Mouse (Mus musculus) neutrophil, adult 5-6 weeks (primary cell): ENCODE data around the gene Rela. TPM values are rescaled to one million over a fixed set of nuclear protein-coding genes. Genes with fewer than 3 reads are reported as not detected.
"Not testable (repeated sequence)": the region's sequence is repeated elsewhere in the genome, so short reads cannot be mapped to it uniquely, and the experiment has no call there.

ENCODE experiments used
- ATAC-seq: fragments of 151-379, 151-347 bp; 2 replicates; pipeline ENCODE4 v1.8.0; 2017; ENCODE audit warnings: mild to moderate bottlenecking, moderate TSS enrichment; ENCODE audit not compliant: insufficient number of reproducible peaks, poor library complexity, low FRiP score, severe bottlenecking; ENCODE audit errors: extremely low read depth
- total RNA-seq: library from RNA; stranded (forward); fragments of 200-1000 nt; gene quantifications from 2 replicates; pipeline ENCODE4 v1.2.3, GENCODE M21; 2017

The Rela gene
- total RNA-seq, 1 experiment from 2014 or later, result 145 TPM

- peak; percentile 38 for ATAC-seq
These were observed 23.9 kb downstream of the Rela start for GRCm38 (mm10) chr19:5660942-5661751.

GRCm38 (mm10) chr19:5662310-5662709, 25.0 kb downstream of the Rela start:
- ATAC-seq, result peak; percentile 52

DNA sequence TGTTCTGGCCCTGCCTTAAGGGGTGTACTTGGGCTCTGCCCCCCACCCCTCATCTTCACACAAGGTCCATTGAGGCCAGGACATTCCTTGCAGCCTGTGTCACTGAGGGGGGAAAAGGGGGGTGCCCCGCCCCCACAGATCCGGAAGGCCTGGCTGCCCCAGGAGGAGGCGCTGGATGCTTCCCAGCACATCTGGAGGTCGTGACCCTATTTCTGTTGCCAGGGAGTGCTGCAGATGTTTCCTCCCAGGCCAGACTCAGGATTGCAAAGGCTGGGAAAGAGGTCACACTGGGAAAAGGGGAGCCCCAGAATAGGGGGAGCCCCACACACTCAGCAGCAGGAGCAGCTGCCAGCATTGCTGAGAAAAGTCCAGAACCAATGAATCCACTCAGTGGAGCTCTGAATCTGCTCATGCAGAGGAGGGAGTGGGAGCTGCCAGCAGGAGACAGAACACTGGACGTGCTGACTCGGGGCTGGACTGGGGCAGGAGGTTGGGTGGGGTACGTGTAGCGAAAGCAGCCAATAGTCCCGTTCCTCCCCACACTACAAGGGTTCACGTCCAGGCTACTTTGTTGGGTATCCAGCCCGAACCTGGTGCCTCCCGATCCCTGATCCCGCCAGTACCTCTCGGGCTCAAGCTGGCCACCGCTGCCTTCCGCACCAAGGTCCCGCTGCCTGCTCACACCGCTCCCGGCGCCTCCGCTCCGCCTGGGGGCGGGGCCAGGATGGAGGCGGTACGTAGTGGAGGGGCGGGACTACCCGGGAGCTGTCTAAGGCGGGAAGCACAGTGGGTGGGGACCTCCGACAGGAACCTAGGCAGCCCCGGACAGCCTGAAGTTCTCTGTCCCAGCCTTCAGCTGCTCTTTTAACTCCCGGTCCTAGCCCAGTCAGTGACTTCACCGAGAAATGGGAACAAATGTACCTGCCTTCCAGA, 26.0 kb downstream of the Rela start, which contains the start of gene Sipa1:
Gene Sipa1 (minus strand): TSS at position 727 of the 933 bp plus-strand sequence.
- peak; percentile 65 for ATAC-seq

- ATAC-seq, result no peak
These were observed 27.5 kb downstream of the Rela start for GRCm38 (mm10) chr19:5664669-5665257.

DNA sequence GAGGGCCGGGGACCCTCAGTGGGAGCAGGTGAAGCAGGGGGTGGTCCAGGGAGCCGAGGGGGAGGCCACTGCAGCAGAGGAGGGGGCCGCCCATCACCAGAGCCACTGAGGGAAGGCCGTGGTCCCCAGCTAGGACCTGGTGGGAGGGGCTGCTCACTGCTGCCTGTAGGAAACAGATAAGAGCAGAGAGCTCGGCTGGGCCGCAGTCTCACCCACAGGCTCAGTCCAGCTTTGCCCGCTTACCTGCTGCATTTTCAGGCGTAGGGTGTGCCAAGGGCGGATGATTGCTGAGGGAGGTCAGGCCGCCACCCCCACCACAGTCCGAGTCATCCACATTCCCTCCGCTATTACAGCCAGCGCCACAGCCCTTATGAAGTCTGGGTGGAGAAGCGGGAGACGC, 28.2 kb downstream of the Rela start:
- no peak for ATAC-seq

DNA sequence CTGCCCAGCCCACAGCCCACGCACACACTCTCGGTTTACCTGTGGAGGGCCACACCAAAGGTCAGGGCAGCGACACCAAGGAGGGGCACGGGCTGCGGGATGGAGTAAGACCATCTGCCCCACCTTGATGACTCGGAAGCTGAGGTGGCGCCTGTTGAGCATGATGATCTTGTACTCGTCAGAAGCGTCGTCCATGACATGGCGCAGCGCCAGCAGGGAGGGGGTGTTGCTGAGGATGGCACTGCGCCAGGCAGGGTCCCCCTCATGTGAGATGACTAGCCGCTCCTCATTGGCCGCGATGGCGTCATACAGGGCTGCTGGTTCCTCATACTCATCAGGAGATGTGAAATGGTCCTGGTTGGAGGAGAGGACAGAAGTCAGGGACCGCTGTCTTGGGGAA, 29.1 kb downstream of the Rela start:
- no peak for ATAC-seq

- ATAC-seq, result no peak
These were observed 31.1 kb downstream of the Rela start for GRCm38 (mm10) chr19:5668372-5668771.

GRCm38 (mm10) chr19:5680432-5680831, 43.1 kb downstream of the Rela start:
- no peak for ATAC-seq

GRCm38 (mm10) chr19:5684236-5684635, 47.0 kb downstream of the Rela start:
- ATAC-seq, result no peak

- ATAC-seq, result no peak
These were observed 47.7 kb downstream of the Rela start for GRCm38 (mm10) chr19:5684985-5685384.

GRCm38 (mm10) chr19:5685431-5685830, 48.1 kb downstream of the Rela start:
- ATAC-seq, result no peak

DNA sequence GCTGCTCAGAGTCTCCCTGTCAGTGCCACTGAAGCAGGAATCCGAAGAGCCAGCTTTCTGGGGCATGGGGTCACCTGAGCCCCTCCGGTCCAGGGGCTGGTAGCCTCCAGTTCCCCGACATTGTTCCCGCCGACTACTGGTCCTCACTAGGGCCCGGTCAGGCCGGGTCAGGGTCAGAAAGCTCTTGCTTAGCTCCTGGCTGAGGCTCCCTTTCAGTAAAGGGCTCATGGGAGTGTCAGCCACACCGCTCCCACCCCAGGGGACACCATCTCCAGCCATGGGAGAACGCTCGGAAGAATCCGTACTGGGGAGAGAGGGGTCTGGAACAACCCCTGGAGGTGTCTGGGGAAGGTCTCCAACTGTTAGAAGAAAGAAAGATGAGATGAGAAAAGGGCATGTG, 48.6 kb downstream of the Rela start:
- ATAC-seq, result no peak

DNA sequence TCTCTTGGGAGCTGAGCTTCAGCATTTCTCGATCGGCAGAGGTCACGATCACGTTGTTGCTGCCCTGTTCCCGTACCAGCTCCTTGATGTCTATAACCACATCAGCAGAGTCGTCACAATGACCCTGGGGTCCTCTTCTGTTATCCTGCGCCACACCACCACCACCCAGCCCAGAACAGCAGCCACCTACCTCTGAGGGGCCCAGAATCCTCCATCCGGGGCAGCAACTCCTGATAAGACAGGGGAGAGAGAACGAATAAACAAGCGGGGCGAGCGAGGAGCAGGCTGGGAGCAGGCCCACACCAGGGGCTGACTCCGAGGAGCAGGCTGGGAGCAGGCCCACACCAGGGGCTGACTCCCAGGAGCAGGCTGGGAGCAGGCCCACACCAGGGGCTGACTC, 49.2 kb downstream of the Rela start:
- ATAC-seq, result no peak

GRCm38 (mm10) chr19:5686954-5687353, 49.7 kb downstream of the Rela start:
- ATAC-seq, result not testable (repeated sequence)

DNA sequence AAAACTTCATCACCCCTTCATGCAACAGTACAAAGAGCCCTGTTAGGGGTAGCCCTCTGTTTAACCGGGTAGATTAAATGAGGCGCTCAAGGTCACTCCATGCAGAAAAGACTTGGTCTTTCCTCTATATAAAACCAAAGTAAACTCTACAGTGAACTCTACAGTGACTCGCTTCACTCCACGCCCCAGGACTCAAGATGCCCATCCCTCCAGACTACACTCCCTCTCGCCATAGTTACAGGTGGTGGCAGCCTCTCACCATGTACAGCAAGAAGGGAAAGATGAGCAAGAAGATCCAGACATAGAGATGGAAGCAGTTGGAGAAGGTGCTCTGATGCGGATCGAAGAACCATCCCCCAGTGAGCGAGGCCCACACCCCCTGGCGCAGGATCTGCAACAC, 50.5 kb downstream of the Rela start:
- ATAC-seq, result no peak

DNA sequence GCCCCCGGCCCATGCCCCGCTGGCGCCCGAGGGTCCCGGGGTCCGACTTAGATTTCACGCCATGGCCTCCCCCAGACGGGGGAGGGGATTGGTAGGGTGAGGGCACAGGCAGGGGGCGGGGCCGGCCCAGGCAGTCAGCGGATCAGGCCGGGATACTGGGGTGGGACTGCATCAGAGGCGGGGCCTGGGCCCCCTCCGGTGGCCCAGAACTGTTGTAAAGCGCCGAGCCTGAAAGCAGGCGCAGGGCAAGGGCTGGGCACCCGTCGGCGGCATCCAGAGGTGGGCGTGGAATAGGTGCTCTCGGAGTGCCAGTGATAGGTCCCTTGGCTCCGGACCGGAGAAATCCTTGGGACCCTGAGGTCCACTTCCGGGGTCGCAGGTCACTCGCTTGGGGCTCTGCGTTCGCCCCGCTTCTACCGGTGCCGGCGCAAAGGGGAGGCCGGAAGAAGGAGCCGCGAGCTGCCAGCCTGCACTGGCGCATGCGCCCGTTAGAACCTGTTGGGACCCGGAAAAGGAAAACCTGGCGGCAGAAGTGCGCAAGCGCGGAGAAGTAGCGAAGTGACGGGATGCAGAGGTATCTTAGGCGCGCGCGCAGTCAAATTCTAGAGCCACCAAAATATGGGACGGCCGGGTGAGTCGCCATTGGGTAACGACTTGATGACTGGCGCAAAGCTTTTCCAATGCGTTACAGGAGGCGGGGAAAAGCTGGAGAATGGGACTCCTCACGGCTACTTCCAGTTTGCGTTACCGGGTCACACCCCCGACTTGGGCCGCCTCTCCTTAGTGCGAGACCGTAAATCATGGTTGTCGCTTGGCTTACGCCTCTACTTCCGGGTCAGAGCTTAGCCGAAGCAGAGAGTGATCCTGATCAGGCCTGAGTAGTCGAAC, 51.2 kb downstream of the Rela start, which contains the start of the genes Map3k11 and Pcnx3:
Gene Map3k11 (plus strand): TSS at position 543 of the 888 bp plus-strand sequence.
Gene Pcnx3 (minus strand): TSS at position 709 of the 888 bp plus-strand sequence.
- peak; percentile 71 for ATAC-seq

- no peak for ATAC-seq
These were observed 51.8 kb downstream of the Rela start for GRCm38 (mm10) chr19:5689088-5689428.

DNA sequence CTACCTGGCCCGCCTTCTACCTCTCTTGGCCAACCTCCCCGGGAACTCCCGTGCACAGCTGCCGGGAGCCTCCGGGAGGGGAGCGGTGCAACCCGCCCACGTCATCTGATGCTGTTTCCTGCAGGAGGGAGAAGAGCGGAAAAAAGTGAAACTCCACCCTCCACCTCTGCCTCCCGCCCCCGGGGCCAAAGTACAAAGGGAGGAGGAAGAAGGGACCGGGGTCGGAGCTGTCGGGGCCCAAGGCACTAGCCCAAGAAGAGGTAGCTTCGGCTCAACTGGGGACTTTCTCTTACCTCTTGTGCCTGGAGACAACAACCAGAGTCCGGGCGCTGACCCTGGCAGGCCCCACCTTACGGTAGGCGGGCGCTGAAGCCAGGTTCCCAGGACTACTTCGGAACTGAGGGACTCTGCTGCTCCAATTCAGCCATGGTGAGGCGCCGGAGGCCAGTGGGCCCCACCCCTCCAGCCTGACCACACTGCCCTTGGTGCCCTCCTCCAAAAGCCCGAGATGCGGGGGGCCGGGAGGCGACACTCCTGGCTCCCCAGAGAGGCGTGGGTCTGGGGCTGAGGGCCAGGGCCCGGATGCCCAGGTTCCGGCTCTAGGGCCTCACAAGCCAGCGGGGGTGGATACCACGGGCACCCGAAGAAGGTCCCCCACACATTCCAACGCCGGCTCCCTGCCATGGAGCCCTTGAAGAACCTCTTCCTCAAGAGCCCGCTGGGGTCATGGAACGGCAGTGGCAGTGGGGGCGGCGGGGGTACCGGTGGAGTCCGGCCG, 52.5 kb downstream of the Rela start:
- ATAC-seq, result peak; percentile 51
